Mouse (Mus musculus): ENCODE data around the gene Cep128. TPM values are rescaled to one million over a fixed set of nuclear protein-coding genes. Genes with fewer than 3 reads are reported as not detected.

Gene Cep128
- polyA plus RNA-seq, 1 experiment: 5.4 TPM

GRCm38 (mm10) chr12:91185564-91185963 is 198.6 kb downstream of the Cep128 start:
- Histone ChIP-seq H3K79me3 (ENCODE audit: low read depth) (no peaks in the 10 kb centered on the region), H3K4me3 (ENCODE audit: insufficient read depth, poor library complexity, severe bottlenecking) (no peak overlapping the region), H3K36me3 (ENCODE audit: control insufficient read depth, insufficient read depth) (no peaks in the 10 kb centered on the region), H3K79me2 (ENCODE audit: control insufficient read depth, insufficient read depth) (no peaks in the 10 kb centered on the region), H3ac (ENCODE audit: control insufficient read depth, insufficient read length, low read depth) (no peak overlapping the region), H3K27me3 (ENCODE audit: control insufficient read depth, insufficient read depth, insufficient read length) (no peaks in the 10 kb centered on the region)
- TF ChIP-seq FOSL1 (IDR thresholded peaks at IDR 0.05; ENCODE audit: insufficient read depth, low read length, poor library complexity, severe bottlenecking) (no peak), USF1 (IDR thresholded peaks at IDR 0.05; ENCODE audit: low read depth) (no peak), MAX (IDR thresholded peaks at IDR 0.05) (no peak), MYOD1 (IDR thresholded peaks at IDR 0.05; ENCODE audit: control insufficient read depth, insufficient read length, low read depth) (no peak), CEBPB (IDR thresholded peaks at IDR 0.05; ENCODE audit: low read depth) (no peak), MYOG (IDR thresholded peaks at IDR 0.05; ENCODE audit: control insufficient read depth, extremely low read depth, insufficient read length) (no peak), CTCF (IDR thresholded peaks at IDR 0.05; ENCODE audit: control insufficient read depth, insufficient read depth, insufficient read length) (no peak)

- Histone ChIP-seq H3K79me3 (ENCODE audit: low read depth) (no peaks in the 10 kb centered on the region), H3K27me3 (ENCODE audit: control insufficient read depth, insufficient read depth, insufficient read length) (no peaks in the 10 kb centered on the region), H3K4me3 (ENCODE audit: insufficient read depth, poor library complexity, severe bottlenecking) (no peak overlapping the region), H3K79me2 (ENCODE audit: control insufficient read depth, insufficient read depth) (no peaks in the 10 kb centered on the region), H3K36me3 (ENCODE audit: control insufficient read depth, insufficient read depth) (no peaks in the 10 kb centered on the region), H3ac (ENCODE audit: control insufficient read depth, insufficient read length, low read depth) (no peak overlapping the region)
- TF ChIP-seq CTCF (IDR thresholded peaks at IDR 0.05; ENCODE audit: control insufficient read depth, insufficient read depth, insufficient read length): no peak
- TF ChIP-seq FOSL1 (IDR thresholded peaks at IDR 0.05; ENCODE audit: insufficient read depth, low read length, poor library complexity, severe bottlenecking): no peak
- no peak for TF ChIP-seq MAX (IDR thresholded peaks at IDR 0.05)
- no peak for TF ChIP-seq MYOD1 (IDR thresholded peaks at IDR 0.05; ENCODE audit: control insufficient read depth, insufficient read length, low read depth)
- no peak for TF ChIP-seq CEBPB (IDR thresholded peaks at IDR 0.05; ENCODE audit: low read depth)
- no peak for TF ChIP-seq USF1 (IDR thresholded peaks at IDR 0.05; ENCODE audit: low read depth)
- TF ChIP-seq MYOG (IDR thresholded peaks at IDR 0.05; ENCODE audit: control insufficient read depth, extremely low read depth, insufficient read length): no peak
These were observed 199.6 kb downstream of the Cep128 start for GRCm38 (mm10) chr12:91184616-91185015.

- no peaks in the 10 kb centered on the region for H3K27me3 ChIP-seq (ENCODE audit: control insufficient read depth, insufficient read depth, insufficient read length)
- H3K4me3 ChIP-seq (ENCODE audit: insufficient read depth, poor library complexity, severe bottlenecking): no peak overlapping the region
- H3ac ChIP-seq (ENCODE audit: control insufficient read depth, insufficient read length, low read depth): no peak overlapping the region
- no peaks in the 10 kb centered on the region for H3K79me2 ChIP-seq (ENCODE audit: control insufficient read depth, insufficient read depth)
- H3K36me3 ChIP-seq (ENCODE audit: control insufficient read depth, insufficient read depth): no peaks in the 10 kb centered on the region
- no peaks in the 10 kb centered on the region for H3K79me3 ChIP-seq (ENCODE audit: low read depth)
- TF ChIP-seq MYOD1 (IDR thresholded peaks at IDR 0.05; ENCODE audit: control insufficient read depth, insufficient read length, low read depth): no peak
- TF ChIP-seq CEBPB (IDR thresholded peaks at IDR 0.05; ENCODE audit: low read depth): no peak
- TF ChIP-seq MYOG (IDR thresholded peaks at IDR 0.05; ENCODE audit: control insufficient read depth, extremely low read depth, insufficient read length): no peak
- TF ChIP-seq USF1 (IDR thresholded peaks at IDR 0.05; ENCODE audit: low read depth): no peak
- no peak for TF ChIP-seq CTCF (IDR thresholded peaks at IDR 0.05; ENCODE audit: control insufficient read depth, insufficient read depth, insufficient read length)
- no peak for TF ChIP-seq FOSL1 (IDR thresholded peaks at IDR 0.05; ENCODE audit: insufficient read depth, low read length, poor library complexity, severe bottlenecking)
- TF ChIP-seq MAX (IDR thresholded peaks at IDR 0.05): no peak
These were observed 200.3 kb downstream of the Cep128 start for GRCm38 (mm10) chr12:91183928-91184327.

GRCm38 (mm10) chr12:91183304-91183855 is 200.8 kb downstream of the Cep128 start:
- no peaks in the 10 kb centered on the region for H3K79me2 ChIP-seq (ENCODE audit: control insufficient read depth, insufficient read depth)
- no peaks in the 10 kb centered on the region for H3K27me3 ChIP-seq (ENCODE audit: control insufficient read depth, insufficient read depth, insufficient read length)
- no peak for TF ChIP-seq MYOD1 (IDR thresholded peaks at IDR 0.05; ENCODE audit: control insufficient read depth, insufficient read length, low read depth)
- H3K79me3 ChIP-seq (ENCODE audit: low read depth): no peaks in the 10 kb centered on the region
- no peaks in the 10 kb centered on the region for H3K36me3 ChIP-seq (ENCODE audit: control insufficient read depth, insufficient read depth)
- no peak overlapping the region for H3ac ChIP-seq (ENCODE audit: control insufficient read depth, insufficient read length, low read depth)
- H3K4me3 ChIP-seq (ENCODE audit: insufficient read depth, poor library complexity, severe bottlenecking): no peak overlapping the region

DNA sequence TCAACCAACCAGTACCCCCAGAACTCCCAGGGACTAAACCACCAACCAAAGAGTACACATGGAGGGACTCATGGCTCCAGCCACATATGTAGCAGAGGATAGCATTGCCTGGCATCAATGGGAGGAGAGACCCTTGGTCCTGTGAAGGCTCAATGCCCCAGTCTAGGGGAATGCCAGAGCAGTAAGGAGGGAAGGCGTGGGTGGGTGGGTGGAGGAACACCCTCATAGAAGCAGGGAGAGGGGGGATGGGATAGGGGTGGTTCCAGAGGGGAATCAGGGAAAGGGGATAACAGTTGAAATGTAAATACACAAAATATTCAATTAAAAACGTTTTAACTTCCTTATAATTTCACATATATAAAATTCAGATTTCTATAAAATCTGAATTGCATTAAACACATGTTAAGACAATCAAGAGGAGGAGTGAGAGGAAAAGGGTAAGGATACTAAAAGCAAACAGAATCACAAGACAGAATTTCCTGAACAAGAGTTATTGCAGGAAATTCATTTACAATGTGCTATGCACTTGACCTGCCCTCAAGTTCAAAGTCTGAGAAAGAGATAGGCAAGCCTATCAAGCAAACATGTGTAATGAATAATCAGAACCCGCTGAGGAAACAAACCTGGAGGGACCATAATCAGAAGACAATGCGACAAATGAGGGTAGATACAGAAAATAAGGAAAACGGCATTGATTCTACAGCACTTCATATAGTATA is 207.2 kb downstream of the Cep128 start:
- Histone ChIP-seq H3K27me3 (ENCODE audit: control insufficient read depth, insufficient read depth, insufficient read length) (no peaks in the 10 kb centered on the region), H3K79me2 (ENCODE audit: control insufficient read depth, insufficient read depth) (no peaks in the 10 kb centered on the region), H3K36me3 (ENCODE audit: control insufficient read depth, insufficient read depth) (no peaks in the 10 kb centered on the region), H3ac (ENCODE audit: control insufficient read depth, insufficient read length, low read depth) (no peak overlapping the region), H3K4me3 (ENCODE audit: insufficient read depth, poor library complexity, severe bottlenecking) (no peak overlapping the region), H3K79me3 (ENCODE audit: low read depth) (no peaks in the 10 kb centered on the region)
- TF ChIP-seq CEBPB (IDR thresholded peaks at IDR 0.05; ENCODE audit: low read depth) (no peak), MYOD1 (IDR thresholded peaks at IDR 0.05; ENCODE audit: control insufficient read depth, insufficient read length, low read depth) (no peak), MAX (IDR thresholded peaks at IDR 0.05) (no peak), USF1 (IDR thresholded peaks at IDR 0.05; ENCODE audit: low read depth) (no peak), MYOG (IDR thresholded peaks at IDR 0.05; ENCODE audit: control insufficient read depth, extremely low read depth, insufficient read length) (no peak), CTCF (IDR thresholded peaks at IDR 0.05; ENCODE audit: control insufficient read depth, insufficient read depth, insufficient read length) (no peak), FOSL1 (IDR thresholded peaks at IDR 0.05; ENCODE audit: insufficient read depth, low read length, poor library complexity, severe bottlenecking) (no peak)
